Mouse (Mus musculus) heart, adult 8-10 months (tissue): ENCODE results near the gene Letm1. TPM values are rescaled to one million over a fixed set of nuclear protein-coding genes. Genes with fewer than 3 reads are reported as not detected.

Source experiments
- DNase-seq: peaks from one replicate; pipeline ENCODE4 v3.0.0; 2022; ENCODE audit warnings: low spot score
- total RNA-seq, 4 experiments: library from RNA; stranded (reverse); gene quantifications; 2 replicates each; pipeline ENCODE4 v1.2.4; 2022

Letm1 gene
- total RNA-seq, 4 experiments from 2014 or later = 135 to 149 (median 141) TPM

DNA sequence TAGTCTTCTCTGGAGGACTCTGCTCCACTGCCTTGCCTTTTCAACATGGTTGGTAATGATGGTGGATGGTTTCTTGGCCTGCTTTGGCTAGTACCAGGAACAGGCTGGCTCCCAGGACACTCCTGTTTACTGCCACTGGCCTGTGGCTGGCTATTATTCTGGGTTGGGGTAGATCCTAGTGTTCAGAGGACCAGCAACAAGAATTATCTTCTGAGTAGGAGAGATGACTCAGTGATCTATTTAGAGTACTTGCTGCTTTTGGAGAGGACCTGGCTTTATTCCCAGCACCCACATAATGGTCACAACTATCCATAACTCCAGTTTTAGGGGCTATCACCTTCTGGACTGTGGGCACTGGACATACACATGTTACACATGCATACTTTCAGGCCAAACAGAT lies 44.3 kb downstream of the Letm1 start:
- no peak for DNase-seq

DNA sequence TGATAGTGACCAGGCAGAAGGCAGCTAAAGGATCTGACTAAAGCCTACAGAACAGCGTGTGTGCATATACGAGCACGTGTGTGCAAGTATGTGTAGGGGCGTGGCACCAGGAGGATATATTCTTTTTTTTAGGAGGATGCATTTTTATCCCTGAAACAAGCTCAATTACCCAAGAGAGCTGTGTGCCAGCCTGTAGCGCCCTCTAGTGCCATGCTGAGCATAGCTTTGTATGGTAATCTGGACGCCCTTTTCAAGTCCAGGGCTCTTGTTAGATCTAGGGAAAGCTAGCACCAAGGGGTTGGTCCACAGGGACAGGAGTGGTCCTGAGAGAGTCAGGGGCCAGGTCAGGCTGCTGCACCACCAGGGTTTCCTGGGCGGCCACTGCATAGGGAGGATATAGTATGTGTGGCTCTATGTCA lies 44.7 kb downstream of the Letm1 start:
- peak; percentile 61 for DNase-seq

- no peak for DNase-seq
Measured at GRCm38 (mm10) chr5:33736230-33736629, 46.4 kb downstream of the Letm1 start.

DNA sequence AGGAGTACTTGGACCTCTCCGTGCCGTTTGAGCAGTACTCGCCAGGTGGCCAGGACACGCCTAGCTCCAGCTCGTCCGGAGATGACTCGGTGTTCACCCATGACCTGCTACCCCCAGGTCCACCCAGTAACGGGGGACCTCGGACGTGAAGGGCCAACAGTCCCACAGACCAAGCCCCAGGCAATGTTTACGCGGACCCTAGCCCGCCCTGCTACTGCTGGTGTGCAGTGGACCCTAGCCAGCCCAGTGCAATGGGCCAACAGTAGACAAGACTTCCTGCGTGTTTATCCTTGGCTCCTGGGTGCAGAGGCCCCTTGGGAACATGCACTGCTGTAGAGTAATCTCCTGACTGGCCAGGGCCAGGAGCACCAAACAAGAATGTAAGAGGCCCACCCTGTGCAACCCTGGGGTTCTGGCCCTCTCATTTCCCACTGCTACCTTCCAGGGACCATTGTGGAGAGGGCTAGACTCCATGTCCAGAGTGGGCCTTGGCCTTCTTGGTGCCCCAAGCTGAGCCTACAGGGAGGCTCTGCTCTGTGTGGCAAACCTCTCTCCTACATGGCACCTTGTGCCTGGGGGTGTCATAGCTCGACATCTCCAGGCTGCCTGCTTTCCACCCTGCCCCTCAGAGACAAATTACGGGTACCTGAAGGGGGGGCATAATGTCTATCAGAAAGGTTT lies 47.1 kb downstream of the Letm1 start:
- no peak for DNase-seq

- DNase-seq = no peak
Measured at GRCm38 (mm10) chr5:33733837-33734236, 48.8 kb downstream of the Letm1 start.

GRCm38 (mm10) chr5:33731051-33731450 lies 51.6 kb downstream of the Letm1 start:
- no peak for DNase-seq

DNA sequence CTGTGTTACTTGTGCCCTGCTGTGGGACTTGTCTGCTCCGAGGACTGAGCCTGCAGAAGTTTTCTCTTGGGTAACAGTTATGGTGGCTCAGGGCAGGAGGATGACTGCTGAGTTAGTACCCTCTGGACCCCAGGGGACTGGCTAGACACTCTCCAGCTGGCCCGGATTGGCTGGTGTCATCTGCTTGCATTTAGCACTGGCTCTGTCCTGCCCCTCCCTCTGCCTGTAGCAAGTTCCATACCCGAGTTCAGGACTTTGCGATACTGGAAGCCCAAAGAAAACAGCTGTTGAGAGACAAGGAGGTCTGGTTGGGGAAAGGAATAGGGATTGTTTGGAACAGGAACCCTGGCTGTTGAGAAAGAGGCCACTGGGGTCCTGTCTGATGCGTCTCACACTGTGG lies 52.1 kb downstream of the Letm1 start:
- DNase-seq = no peak

- no peak for DNase-seq
Measured at GRCm38 (mm10) chr5:33728841-33729240, 53.8 kb downstream of the Letm1 start.

- DNase-seq = no peak
Measured at GRCm38 (mm10) chr5:33726891-33727290, 55.7 kb downstream of the Letm1 start.

- DNase-seq = no peak
Measured at GRCm38 (mm10) chr5:33726081-33726647, 56.5 kb downstream of the Letm1 start.

DNA sequence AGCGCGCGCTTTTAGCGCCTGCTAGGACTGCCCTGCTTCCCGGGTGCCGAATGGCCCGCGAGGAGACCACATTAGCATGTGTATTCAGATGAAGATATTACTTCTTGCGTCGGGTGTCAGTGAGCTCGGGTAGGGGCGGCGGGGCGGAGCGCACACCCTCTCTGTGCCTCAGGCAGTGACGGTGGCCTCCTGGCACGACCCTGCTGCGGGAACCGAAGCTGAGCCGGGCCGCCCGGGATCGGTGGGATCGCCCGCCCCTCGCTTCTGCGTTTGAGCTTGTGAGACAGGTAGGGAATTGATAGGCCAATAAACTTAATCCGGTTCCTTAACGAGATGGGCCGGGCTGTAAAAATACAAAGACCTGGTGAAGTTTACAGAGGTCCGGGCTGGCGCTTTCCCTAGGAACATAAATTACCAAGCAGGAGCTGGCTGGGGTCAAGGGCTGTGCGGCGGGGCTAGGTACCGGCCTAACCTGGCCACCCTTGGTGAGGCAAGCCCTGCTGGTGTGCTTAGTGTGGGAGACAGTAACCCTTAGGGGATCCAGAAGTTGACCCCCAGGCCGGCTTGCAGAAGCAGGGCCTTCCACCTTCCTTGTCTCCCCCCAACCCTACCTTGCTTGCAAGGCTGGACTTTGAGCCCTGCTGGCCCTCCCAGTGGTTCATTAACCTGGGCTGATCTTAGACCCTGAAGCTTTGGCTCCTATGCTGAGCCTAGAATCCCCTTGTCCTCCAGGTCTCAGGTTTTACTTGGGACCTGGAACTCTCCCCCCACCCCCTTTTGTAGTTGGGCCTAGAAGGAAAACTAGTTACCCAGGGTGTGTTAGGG lies 58.8 kb downstream of the Letm1 start:
- DNase-seq = no peak

GRCm38 (mm10) chr5:33723019-33723640 lies 59.5 kb downstream of the Letm1 start:
- no peak for DNase-seq

DNA sequence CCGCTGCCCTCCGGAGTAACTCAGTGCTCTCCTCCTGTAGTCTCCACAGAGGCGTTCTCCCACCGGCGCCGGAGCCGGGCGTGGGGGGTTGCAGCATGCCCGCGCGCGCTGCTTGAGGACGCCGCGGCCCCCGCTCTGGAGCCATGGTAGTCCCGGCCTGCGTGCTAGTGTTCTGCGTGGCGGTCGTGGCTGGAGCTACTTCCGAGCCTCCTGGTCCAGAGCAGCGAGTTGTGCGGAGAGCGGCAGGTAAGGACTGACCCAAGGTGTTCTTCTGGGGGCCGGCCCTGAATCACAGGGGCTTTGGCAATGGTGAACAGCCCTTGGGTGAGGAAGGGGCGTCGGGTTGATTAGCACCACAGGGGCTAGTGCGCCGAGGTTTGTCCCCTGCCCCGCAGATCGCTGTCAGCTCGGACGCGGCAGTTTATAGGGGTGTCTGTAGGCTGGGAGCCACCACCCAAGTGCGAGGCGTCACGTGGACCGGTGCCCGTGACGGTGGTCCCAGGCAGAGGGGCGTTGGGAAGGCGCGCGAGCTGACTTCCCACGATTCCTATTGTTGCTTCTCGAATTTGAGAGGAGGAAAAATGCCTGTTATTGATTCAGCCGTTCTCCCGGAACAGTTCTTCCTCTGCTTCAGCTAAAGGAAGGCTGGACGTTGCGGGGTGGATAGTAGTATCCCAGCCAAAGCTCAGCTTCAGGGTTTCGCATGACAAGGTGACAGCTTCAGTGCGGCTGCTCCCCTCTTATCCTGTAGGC lies 60.2 kb downstream of the Letm1 start:
- DNase-seq = no peak

DNA sequence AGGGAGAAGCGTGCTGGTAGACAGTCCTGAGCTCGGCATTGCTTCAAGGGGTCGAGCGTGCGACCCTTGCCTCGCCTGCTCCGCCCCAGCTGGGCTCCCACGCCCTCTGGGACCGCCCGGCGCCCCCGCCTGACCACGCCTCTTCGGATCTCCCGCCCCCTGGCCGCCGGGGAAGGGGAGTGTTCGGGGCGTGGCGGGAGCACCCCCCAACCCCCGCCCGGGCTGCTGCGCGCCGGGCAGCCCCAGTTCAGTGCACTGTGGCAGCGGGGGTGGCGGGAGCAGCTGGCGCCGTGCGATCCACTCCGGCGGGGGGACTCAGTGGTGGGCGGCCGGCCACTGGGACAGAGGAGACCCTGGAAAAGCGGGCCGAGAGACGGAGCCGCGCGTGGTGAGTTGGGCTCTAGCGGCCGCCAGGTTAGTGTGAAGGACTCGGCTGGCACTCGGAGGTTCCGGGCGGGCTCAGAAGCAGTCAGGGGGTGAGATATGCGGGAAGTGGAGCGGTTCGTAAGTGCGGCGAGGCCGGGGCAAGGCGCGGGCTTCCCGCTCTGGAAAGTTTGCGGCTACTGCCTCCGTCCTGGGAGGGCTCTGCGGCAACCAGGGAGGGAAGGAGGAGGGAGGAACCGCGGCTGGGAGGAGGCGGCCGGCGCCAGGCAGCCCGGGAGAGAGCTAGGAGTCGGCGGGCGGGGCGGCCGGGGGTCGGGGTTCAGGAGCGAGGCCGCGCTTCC lies 60.9 kb downstream of the Letm1 start, which contains the start of gene Fgfr3:
Gene Fgfr3 (plus strand): TSS at position 134 of the 725 bp plus-strand sequence.
- peak; percentile 51 for DNase-seq

DNA sequence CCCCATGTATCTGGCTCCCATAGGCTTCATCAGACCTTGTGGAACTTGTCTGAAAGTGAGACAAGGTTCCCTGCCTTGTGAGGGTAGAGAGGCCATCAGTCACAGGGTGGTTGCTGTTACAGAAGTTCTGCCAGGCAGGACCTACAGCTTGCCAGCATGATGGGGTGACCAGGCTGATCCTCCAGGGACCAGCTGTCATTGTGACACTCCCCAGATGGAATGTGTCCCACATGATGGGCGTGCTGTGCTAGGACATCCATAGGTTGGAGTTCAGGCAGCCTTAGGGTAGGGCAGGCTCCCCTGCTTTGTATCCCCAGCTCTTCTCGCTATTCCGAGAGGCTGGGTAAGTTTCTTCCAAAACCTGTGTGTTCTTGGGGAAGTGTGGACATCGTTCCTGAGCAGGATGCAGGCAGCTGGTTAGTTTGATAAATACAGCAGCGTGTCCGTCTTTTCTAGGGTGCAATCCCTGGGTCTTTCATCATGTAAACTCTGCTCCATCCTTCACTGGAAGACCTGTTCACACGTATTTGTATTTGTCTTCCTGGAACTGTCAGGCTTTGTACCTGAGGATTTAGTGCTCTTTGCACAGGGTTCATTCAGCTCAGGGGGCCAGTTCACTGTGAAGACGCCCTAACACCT lies 61.6 kb downstream of the Letm1 start:
- DNase-seq = no peak

DNA sequence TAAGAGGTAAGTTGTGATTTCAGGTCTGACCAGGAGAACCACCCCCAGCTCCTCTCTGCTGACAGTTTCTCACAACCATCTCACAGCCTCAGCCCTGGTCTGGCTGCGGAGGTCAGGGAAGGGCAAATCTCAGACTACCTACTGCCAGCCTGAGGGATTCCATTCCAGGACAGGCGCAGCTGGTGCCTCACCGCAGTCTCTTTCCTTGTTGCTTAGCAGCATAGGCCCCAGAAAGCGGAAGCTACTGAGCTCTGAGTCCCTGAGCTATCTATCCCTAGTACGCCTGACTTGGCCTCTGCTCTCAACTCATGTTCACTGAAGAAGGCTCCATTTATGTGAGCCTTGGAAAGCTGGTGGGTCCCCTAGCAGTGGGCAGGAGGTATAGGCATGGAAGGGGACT lies 64.2 kb downstream of the Letm1 start:
- DNase-seq = no peak

- no peak for DNase-seq
Measured at GRCm38 (mm10) chr5:33716467-33716866, 66.2 kb downstream of the Letm1 start.

DNA sequence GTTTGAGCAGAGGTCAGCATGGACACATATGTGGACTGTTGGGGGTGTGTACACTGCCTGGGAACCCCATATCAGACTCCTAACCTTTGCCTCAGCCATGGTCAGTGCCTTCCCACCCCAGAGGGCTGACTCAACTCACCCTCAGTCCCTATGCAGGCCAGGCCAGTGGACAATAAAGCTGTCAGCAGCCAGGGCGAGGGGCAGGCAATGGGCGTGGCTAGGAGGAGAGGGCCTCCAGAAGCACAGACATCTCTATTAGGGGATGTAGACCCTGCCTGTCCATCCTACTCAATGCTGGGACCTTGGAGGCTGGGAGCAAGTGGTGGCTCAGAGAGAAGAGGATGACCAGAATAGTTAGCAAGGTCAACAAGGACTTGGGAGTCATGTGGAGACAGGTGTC lies 67.4 kb downstream of the Letm1 start:
- no peak for DNase-seq

GRCm38 (mm10) chr5:33712550-33712949 lies 70.1 kb downstream of the Letm1 start:
- no peak for DNase-seq

DNA sequence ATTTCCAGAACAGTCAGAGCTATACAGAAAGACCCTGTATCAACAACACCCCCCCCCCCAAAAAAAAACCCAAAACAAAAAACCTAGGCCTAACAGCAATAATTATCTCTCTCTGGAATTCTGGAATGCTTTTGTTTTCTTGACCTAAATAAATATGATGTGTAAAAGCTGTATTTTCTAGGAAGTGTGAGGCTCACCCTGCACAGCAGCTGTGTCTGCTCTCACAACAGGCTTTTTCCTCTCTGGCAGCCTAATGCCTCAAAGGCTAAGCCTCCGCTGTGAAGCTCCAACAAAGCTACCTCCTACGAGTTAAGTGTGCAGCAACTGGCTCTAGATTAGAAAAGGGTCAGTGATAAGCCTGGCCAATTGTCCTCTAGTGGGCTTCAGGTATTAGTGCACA lies 73.6 kb downstream of the Letm1 start:
- no peak for DNase-seq
